Mouse (Mus musculus): Measurements from ENCODE around the gene Muc4.
A peak's percentile ranks its signal among the peaks of the same experiment; 100 is the strongest.

The Muc4 gene

GRCm38 (mm10) chr16:32735586-32735985 lies at the start of gene Muc4:
Muc4 (plus strand) TSS chr16:32735886.
- DNase-seq (ENCODE audit: low read depth): no peak

DNA sequence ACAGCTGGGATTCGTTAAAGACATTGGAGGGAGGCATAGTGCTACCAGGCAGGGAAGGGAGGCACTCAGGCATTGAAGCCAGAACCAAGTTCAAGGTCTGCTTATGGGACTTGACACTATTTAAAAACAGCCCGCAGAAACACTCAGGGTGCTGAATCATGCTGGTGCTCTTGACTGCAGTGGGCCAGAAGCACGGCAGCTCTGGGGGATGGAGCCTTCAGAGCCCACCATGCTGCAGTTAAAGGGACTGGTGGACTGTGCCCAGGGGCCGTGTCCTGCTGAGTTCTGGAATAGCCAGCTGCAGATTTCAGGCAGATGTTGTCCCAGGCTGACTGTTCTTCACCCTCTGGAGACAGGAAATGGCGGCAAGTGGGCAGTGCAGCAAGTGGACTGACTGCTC lies 49.7 kb upstream of the Muc4 start:
- DNase-seq (ENCODE audit: low read depth): no peak

DNA sequence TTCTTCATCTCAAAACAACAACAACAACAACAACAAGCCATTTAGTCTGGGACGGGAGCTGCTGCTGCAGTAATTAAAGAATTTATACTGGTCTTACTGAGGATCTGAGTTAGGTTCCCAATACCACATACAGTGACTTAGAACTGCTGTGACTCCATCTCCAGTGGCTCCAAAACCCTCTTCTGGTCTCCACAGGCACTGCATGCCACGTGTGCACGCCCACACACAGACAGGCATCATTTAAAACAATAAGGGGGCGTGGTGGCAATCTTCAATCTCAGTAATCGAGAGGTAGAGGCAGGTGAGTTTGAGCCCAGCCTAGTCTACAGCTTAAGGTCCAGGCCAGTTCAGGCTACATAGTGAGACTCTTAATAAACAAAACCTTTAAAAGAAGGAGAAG lies 48.5 kb upstream of the Muc4 start:
- DNase-seq (ENCODE audit: low read depth): peak; percentile 40

- DNase-seq (ENCODE audit: low read depth): no peak
These were observed 46.9 kb upstream of the Muc4 start for GRCm38 (mm10) chr16:32688770-32689169.

- DNase-seq (ENCODE audit: low read depth): peak; percentile 83
These were observed 46.2 kb upstream of the Muc4 start for GRCm38 (mm10) chr16:32689501-32689900.

- DNase-seq (ENCODE audit: low read depth): peak; percentile 72
These were observed 38.7 kb upstream of the Muc4 start for GRCm38 (mm10) chr16:32696841-32697464.

DNA sequence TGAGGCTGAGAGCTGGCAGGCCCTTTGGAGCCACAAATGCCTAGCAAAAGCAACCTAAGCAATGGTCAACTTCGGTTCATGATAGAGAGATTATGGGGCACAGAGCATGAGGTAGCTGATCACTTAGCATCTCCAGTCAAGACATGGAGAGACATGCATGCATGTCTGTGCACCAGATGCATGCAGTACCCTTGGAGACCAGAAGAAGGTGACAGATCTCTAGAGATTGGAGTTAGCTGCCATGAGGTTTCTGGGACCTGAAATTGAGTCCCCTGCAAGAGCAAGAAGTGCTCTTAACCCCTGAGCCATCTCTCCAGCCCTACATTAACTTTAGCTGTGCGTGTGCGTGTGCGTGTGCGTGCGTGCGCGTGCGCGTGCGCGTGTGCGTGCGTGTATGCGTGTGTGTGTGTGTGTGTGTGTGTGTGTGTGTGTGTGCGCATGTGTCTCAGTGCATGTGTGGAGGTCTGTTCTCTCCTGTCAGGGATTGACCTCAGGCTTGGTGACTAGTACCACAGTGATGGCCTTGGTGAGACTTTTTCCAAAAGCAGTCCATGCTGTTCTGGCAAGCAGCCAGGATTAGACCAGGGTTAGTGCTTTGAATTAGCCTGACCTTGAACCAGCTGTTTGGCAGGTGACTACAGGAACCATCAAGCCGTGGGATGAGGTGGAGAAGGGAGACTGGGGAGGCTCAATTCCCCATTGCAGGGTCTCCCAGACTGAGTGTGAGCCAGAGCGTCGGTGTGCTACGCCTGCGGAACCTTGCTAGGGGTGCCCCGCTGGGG lies 37.8 kb upstream of the Muc4 start:
- no peak for DNase-seq (ENCODE audit: low read depth)

DNA sequence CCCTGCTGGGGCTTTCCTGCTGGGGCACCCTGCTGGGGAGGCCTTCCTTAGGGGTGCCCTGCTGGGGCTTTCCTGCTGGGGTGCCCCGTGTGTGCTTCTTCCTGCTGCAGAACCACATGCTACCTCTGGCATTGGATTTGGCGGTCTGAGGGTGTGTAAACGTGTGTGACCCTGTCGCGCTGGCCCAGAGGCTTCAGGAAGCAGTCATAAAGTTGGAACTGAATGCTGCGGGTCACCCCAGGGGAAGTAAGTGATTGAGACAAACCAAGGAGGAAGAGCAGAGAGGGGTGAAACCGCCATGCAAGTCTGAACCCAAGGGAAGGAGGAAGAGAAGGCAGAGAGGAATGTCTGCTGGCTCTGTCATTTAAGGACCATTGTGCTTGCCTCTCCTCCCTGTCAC lies 37.1 kb upstream of the Muc4 start:
- DNase-seq (ENCODE audit: low read depth): no peak

DNA sequence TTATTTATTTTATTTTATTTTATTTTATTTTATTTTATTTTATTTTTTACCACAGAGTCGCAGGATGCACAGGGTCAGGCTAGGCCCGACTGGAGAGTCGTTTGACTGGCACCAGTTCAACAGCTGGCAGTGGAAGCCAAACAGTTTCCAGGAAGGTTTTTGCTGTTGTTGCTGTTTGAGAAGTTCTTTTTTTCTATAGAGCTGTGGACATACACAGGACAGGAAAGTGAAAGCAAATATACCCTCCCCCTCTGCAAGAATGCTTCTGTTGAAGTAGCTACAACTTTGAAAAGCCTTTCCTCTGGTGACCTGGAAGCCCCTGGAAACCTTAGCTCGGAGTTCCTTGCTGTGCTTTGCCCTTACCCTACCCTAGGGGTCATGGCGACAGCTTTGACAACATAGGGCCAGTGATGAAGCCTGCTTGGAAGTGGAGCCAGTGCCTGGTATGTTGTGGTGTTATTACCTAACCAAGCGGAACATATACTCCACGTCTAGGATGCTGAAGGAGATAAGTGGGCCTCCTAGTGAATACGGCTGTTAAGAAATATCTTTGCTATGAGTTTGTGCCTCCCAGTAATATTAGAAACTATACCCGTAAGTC lies 32.3 kb upstream of the Muc4 start:
- DNase-seq (ENCODE audit: low read depth): no peak

GRCm38 (mm10) chr16:32705606-32706005 lies 30.1 kb upstream of the Muc4 start:
- DNase-seq (ENCODE audit: low read depth): no peak

DNA sequence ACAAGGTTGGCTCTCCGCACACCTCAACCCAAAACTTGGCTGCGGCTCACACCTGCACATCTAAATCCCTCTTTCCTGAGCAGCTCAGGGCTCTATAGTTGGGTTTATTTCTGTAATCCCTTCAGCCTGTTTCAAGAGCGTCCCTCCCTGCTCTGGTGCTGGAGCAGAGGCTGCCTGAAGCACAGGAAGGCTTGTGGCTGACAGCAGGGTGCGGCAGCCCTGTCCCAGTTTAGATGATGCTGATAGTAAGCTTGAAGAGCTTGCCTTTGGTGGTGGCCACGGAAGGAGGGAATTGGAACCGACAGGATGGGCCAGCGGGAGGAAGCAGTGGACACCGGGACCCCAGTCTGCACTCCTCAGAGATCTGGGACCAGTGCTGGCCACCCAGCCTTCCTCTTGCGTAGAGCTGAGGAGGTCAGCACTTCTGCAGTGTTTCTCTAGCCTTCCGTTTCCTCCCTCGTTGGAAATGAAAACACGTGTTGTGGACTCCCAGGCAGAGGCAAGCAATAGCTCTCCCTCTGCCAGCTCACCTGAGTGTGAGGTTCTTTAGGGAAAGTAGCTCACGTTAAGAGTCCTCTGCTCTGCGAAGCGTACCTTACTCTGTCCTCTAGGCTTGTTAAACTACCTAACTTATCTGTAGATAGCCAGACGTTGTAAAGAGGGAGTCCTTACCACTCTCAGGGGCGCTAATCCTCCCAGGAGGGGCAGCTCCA lies 28.4 kb upstream of the Muc4 start:
- DNase-seq (ENCODE audit: low read depth): no peak

- no peak for DNase-seq (ENCODE audit: low read depth)
These were observed 27.7 kb upstream of the Muc4 start for GRCm38 (mm10) chr16:32707824-32708456.

- no peak for DNase-seq (ENCODE audit: low read depth)
These were observed 27.1 kb upstream of the Muc4 start for GRCm38 (mm10) chr16:32708457-32709033.

DNA sequence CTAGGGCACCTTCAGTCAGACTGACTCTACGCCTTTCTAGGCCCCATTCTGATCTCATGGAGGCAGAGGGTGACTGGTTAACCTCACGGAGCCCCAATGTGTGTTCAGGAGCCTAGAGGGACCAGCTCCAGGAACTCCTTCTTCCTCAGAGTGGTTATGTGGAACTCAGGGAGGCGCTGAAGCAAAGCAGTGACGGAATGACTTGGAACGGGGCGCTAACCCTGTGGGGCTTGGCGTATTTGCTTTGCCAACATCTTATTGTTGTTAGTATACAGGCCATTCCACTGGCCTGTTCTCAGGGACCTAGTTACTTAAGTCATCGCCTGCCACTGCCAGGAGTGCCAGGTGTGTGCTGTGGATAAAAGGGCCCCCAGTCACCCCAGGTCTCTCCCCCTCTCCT lies 26.6 kb upstream of the Muc4 start:
- DNase-seq (ENCODE audit: low read depth): no peak

DNA sequence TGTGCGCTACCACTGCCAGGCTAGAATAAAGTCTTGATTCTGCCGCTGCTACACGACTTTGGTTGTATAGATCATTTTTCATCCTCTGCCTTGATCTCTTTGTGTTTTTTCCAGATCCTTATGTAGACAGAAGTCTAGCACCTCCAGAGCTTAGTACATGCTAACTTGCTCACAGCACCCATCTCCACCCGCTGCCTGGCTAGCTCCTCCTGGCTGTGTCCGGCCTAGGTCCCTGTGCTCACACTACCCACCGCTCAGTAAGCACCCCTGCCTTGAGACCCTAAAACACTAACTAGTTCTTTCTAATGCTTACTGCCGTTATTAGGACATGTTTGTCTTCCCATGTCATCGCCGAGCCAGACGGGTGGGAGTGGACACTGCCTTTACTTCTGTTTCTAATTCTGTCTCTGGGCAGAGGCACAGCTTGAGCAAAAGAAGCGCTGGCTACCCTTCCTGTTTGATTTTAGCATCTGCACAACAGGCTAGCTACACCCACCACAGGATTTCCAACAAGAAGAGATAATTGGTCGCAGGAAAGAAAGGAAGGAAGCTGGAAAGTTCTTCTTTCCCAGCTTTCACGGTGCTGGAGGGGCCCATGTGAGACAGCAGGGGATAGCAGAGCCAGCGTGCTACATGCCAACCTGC lies 25.1 kb upstream of the Muc4 start:
- no peak for DNase-seq (ENCODE audit: low read depth)

DNA sequence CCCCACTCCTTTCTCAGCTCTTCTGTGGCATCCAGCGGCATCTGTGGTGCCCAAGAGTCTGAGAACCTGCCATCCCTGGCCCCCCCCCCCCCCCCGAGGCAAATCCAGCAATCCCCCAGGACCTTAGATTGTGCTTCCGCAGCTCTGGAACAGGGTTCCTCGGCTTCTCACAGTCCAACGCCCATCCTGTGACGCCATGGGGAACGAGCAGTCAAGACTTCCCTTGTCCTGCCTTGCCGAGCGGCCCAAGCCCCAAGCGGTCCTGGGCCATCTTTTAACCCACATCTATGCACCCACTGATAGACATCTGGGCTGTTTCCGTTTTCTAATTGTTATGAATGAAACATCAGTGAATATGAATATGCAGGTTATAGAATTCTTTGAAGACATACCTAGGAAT lies 23.5 kb upstream of the Muc4 start:
- DNase-seq (ENCODE audit: low read depth): no peak

DNA sequence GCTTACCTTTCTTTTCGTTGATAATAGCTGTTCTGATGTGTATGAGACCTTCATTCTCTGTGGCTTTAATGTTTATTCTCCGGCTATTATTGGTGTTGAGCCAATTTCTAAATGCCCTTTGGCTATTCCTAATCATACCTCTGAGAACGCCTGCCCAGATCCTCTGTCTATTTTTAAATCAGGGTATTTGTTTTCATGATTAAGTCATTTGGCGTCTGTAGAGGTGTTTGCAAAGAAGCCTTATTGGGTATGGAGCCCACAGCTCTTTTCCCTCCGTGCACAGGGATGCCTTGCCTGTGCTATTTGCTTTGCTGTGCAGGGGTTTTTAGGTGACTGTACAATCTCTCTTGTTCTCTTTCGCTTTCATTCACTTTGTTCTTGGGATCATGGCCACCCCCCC lies 22.1 kb upstream of the Muc4 start:
- DNase-seq (ENCODE audit: low read depth): no peak

DNA sequence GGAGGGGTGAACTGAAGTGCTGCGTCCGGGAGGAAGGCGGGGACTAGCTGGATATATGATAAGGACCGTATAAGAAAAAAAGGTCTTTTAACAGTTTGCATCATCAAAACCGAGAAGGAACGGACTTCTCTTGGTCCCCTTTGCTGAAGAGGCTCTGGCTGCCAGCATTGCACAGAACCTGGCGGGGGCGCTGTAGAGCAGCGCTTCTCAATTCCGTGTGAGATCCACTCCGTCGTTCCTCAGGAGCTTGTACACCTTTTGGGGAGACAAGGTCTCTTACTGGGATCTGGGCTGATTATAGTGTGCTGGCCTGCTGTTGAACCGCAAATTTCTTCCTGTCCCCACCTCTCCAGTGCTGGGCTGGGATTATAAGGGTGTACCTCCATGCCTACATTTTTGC lies 20.3 kb upstream of the Muc4 start:
- DNase-seq (ENCODE audit: low read depth): no peak

DNA sequence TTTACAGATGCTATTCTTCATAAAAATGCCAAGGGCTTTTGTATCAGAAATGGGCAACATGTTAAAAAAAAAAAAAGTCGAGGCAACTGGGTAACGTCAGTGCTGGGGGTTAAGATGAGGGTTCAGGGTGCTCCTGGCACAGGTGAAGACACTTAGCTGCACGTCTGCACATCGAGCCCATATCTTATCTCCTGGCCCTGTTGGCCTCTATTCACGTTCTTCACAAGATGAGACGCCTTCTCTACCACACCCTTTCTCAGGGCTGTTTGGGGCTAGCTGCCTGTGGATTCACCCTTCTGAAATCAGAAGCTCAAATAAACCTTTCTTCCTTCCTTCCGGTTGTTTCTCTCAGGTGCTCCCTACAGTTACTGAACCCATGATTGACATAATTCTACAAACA lies 12.5 kb upstream of the Muc4 start:
- DNase-seq (ENCODE audit: low read depth): no peak

GRCm38 (mm10) chr16:32723767-32724166 lies 11.9 kb upstream of the Muc4 start:
- no peak for DNase-seq (ENCODE audit: low read depth)

- DNase-seq (ENCODE audit: low read depth): no peak
These were observed 11.4 kb upstream of the Muc4 start for GRCm38 (mm10) chr16:32724259-32724658.
